Mouse (Mus musculus) c-Kit-positive CD71-positive TER-119-positive erythroid progenitor cells, embryonic 14.5 days (primary cell): Measurements from ENCODE around the gene Gm45713.
"Not testable (repeated sequence)": the region's sequence is repeated elsewhere in the genome, so short reads cannot be mapped to it uniquely, and the experiment has no call there.

Experiments
- DNase-seq: peaks from one replicate; pipeline ENCODE4 v3.0.0-alpha.2; 2013; ENCODE audit warnings: low spot score

Gene Gm45713

DNA sequence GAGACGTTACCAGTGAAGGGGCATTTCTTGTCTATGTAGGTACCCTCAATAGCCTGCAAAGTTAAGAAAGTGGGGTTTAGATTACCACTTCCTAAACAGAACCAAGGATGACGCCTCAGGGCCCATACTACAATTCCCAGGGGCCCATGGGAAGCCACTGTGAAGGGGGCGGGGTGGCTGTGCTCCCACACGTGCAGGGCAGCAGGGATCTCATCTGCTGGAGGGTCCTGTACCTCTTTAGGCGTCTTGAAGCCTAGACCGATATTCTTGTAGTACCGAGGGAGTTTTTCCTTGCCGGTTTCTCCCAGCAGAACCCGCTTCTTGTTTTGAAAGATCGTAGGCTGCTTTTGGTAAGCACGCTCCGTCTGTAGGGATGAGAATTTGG lies 12.9 kb downstream of the Gm45713 start:
- peak; percentile 45 for DNase-seq

DNA sequence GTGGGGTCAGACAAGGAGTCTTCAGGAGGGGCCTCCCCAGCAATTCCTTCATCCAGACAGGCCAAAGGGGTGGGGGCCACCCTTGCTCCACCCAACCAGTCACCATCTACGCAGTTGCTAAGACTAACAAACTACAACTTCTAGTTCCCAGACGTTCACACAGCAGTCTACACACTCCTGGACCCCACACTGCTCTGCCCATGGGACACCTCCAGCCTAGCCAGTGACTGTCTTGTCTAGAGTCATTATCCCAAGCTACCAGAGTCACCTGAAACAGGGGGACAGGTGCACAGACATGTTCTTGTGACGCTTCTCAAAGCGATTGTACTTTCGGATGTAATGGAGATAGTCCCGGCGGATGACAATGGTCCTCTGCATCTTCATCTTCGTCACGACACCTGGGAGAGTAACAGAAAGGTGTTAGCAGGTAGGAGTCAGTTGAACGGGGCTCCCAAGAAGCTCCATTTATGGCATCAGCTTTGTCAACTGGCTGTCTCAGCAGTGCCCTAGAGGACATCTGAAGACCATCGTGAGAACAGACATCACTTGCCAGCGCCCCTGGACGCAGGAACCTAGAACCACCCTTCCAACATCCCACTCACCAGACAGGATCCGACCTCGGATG lies 13.4 kb downstream of the Gm45713 start:
- no peak for DNase-seq

DNA sequence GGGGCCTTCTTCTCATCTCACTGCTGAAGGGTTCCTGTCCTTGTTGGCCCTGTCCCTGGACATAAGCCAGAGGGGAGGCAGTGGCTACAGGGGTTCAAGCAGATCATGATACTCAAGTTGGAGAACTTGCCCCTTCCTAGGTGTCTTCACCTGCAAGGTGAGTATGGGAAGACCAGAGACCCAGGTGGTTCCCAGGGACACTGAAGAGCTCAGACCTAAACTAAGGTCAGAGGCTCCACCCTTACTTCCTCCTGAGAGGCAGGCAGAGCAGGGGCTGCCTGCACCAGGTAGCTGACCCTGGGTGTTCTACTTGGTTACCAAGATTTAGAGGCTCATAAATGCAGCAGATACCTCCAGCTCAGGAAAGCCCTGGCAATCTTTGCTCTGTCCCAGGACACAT lies 14.1 kb downstream of the Gm45713 start:
- no peak for DNase-seq

DNA sequence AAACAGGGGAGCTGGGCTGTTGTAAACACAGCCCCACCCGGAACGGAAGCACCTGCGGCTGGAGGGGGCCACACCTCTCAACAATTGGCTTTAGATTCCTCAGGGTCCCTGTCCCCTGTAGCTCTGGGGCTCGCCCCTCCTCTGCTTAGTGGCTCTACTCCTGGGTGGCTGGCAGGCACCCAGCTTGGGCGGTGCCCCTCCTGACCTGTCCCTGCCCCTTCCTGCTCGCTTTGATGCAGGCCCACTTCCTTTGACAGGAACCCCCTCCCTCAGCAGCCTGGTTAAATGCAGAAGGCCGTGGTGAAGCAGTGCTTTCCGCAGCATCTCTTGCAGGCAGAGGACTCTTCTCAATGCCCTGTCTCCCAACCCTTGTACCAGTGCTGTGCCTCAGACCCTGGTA lies 14.6 kb downstream of the Gm45713 start:
- no peak for DNase-seq

DNA sequence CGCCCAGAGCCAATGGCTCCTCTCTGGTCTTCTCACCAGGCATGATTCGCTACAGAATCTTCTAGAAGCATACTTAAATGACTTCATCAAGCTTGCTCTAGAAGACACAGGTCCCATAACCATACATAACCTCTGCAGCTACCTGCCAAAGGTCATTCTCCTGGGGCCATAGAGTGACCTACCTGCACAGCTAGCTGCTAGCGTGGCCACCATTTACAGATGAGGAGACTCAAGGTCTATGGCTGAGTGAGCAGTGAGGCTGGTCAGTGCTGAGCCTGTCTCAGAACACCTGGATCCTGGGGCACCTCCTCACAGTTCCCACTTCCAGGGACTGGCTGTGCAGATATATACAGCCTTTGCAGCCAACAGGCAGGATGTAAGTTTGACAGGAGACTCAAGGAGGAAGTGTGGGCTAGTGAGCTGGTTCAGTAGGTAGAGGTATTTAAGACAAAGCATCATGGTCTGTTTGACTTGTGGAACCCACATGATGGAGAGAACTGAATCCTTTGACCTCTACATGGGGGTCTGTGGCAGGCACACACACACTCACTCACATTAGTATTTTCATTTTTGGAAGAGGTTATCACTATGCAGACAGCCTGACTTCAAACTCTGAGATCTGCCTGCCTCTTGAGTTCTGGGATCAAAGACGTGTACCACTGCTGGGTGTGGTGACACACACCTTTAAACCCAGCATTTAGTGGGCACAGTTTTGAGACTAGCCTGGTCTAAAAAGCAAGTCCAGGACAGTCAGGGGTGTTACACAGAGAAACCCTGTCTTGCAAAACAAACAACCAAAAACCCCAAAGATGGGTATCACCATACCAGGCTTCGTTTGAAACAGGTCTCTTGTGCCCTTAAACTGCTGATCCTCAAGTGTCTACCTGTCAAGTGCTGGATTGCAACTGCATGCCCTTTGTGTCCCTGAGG lies 16.0 kb downstream of the Gm45713 start:
- no peak for DNase-seq

DNA sequence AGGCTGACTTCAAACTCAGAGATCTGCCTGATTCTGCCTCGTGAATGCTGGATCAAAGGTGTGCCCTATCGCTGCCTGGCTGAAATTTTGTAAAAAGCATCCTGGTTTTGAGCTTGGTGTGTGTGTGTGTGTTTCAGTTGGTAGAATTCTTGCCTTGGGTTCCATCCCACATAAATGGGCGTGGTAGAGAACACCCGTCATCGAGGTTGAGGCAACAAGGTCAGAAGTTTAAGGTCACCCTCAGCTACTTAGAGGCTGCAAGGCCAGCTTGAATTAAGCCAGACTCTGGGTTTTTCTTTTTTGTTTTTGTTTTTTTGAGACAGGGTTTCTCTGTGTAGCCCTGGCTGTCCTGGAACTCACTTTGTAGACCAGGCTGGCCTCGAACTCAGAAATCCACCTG lies 17.7 kb downstream of the Gm45713 start:
- no peak for DNase-seq

DNA sequence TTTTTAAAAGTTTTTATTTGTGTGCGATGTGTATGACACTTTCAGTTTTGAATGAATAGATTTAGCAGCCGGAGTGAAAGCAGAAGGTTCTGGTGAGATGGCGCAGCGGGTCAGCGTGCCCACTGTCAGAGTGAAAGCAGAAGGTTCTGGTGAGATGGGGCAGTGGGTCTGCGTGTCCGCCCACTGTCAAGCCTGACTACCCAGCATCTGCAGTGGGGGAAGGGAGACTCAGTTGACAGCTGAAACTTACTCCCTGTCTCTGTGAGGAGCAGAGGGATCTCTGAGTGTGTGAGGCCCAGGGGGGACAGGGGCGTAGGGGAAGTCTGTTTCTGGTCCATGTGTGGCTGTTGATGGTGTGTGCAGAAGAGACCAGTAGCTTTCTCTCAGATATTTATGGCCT lies 18.5 kb downstream of the Gm45713 start:
- DNase-seq: no peak

DNA sequence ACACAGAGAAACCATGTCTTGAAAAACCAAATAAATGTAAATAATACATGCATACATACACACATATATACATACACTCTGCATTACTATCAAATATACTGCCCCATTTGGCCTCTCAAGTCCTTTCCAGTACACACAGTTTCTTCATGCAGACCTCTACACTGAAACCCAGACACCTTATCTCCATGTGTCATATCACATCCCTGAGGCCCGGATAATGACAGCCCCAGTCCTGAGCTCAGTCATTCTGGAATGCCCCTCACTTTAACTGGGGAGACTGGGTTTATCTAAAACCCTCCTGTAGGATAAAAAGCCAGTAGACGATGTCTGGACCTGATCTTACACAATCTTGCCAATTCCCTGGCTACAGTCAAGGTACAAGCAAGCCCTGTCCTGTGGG lies 22.6 kb downstream of the Gm45713 start:
- DNase-seq: peak; percentile 32

DNA sequence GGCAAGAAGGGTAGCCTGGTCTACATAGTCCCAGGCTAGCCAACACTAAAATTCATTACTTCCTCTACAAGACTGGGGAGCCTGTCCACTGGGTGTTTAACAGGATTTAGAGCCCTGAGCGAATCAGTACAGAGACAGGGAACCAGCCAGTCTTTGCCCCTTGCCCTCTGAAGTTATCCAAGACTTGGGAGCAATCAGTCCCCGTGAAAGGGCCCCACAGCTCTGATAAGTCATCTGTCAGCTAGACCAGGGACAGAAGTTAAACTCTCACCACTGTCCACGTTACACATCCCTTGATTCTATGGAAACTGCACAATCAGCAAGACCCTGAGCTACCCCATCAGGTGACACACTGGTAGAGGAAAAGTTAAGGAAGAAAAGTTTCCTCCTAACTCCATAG lies 23.5 kb downstream of the Gm45713 start:
- no peak for DNase-seq

DNA sequence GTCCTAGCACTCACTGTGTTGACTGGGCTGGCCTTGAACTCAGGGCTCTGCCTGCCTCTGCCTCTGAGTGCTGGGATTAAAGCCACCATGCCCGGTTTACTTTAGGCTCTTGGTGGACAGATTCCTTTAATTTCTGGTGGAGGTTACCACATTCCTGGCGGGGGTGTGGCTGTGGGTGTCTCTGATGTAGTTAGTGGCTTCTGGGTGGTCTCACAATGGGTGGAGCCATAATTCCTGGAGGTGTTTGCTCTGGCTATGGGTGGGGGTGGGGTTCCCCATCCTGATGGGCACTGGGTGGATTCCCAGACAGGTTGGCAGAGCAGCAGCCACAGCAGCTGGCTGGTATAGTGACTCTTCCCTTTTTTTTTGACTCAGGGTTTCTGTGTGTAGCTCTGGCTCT lies 24.1 kb downstream of the Gm45713 start:
- DNase-seq: no peak

DNA sequence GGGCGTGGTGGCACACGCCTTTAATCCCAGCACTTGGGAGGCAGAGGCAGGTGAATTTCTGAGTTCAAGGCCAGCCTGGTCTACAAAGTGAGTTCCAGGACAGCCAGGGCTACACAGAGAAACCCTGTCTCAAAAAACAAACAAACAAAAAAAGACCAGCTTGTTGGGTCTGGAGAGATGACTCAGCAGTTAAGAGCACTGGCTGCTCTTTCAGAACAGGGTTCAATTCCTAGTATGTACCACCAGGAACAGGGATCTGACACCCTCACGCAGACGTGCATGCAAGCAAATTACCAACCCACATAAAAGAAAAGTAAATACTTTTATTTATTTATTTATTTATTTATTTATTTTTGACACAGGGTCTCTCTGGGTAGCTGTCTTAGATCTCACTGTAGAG lies 25.9 kb downstream of the Gm45713 start:
- not testable (repeated sequence) for DNase-seq

DNA sequence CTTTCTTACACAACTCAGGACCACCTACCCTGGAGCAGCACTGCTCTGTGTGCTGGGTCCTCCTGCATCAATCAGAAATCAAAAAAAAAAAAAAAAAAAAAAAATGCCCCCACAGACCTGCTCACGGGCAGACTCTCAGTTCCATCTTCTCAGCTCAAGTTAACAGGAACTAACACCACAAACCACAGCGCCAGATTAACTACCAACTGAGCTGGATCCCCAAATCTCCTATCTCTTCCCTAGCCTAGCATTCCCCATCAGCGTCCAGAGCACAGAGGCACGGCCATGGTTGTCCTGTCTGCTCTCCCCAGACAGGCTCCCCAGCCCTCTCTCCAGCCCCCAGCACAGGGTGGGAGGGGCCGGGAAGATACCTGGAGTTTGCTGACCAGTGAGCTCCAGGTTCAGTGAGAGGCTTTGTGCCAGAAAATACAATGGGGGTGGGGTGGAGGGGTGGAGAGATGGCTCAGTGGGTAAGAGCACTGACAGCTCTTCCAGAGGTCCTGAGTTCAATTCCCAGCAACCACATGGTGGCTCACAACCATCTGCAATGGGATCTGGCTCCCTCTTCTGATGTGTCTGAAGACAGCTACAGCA lies 28.9 kb downstream of the Gm45713 start:
- DNase-seq: no peak

DNA sequence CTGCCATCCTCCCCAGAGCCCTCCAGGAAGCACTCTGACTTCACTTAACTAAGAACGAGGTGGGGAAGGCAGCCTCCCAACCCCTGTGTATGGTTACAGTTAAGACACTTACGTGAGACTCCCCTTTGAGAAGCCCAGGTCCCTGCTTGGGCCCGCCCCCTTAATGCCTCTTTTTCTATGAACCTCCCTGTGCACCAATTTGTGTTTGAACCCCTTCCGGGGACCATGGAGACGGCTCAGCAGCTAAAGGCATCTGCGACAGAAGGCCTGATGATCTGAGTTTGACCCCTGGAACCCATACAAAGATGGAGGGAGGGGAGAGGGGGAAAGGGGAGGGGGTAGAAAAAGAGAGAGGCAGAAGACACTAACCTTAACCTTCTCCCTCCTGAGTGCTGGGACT lies 29.6 kb downstream of the Gm45713 start:
- DNase-seq: no peak

DNA sequence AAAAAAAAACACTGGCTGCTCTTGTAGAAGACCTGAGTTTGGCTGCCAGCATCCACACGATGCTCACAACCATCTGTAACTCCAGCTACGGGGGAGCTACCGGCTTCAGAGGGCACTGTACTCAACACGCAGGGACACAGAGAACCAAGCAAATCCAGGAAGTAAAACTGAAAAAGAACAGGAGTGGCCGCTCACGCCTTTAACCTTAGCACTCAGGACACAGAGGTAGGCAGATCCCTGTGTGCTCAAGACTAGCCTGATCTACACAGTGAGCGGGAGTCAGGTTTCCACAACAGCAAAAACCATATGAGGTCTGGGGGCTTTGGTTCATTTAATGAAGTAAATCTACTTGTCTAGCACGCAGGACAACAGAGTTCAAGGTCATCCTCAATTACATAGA lies 30.5 kb downstream of the Gm45713 start:
- no peak for DNase-seq

DNA sequence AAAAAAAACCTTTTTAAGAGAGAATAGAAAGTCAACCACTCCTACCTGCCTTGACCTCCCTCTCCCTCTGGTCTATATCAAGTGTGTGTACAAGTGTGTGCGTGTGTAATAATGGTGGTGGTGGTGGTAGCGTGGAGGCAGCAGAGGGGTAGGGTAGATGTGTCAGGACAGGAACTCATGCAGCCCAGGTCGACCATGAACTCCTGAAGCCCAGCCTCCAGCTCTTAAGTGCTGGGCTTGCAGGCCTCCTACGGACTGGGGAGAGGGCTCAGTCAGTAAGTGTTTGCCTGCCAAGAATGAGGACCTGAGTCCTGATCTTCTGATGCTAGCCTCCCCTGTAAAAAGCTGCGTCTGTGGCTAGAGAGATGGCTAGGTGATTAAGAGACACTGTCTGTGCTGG lies 31.1 kb downstream of the Gm45713 start:
- DNase-seq: no peak

DNA sequence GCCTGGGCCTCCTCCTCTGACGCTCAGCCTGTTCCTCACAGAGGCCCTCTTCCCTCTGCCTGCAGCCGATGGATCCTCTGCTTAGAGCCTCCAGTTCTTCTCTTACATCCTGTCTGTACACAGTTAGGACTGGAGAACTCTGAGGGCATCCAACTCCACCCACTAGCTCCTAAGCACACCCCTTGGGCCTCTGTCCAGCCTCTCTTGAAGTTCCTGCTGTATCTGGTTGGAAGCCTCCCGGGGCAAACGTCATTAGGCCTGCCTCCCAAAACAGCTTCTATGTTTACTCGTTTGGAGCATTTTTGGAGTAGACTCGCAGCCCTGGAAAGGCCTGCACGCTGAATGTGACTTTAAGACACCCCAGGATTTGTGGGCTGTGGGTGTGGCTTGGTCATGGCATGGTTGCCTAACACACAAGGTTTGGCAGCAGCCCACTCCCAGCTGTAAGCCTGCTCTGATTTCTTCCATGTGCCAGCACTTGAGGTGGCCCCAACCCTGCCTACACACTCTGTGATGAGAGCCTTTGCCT lies 32.3 kb downstream of the Gm45713 start, which contains the start of gene Fcgrt:
Gene Fcgrt, minus strand, starts transcription at position 200 of the 529 bp plus-strand sequence.
- no peak for DNase-seq

DNA sequence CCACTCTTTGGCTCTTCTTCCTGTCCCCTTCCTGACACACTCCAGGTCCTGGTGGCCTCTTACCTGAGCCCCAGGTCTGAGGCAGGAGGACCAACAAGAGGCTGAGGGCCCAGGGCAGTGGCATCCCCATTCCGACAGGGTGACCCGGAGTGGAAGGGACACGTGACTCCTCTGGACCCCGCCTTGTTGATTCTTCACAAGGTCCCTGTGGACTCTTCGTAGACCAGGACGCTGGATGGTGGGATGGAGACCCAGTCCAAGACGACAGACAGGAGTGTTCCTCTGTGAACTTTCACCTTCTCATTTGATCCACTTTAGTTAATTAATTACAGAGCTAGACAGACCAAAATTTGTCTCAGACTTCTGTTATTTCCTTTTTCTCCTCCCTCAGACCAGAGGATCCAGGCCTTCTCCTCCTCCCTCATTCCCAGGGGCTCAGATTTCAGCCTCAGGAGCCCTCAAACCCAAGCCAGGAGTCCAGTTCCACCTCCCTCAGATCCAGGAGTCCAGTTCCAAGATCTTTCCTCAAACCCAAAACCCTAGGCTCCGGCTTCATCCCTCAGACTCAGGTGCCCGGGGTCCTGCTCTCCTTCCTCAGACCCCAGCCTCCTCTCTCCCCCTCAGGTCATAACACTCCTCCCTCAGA lies 33.0 kb downstream of the Gm45713 start:
- DNase-seq: no peak

DNA sequence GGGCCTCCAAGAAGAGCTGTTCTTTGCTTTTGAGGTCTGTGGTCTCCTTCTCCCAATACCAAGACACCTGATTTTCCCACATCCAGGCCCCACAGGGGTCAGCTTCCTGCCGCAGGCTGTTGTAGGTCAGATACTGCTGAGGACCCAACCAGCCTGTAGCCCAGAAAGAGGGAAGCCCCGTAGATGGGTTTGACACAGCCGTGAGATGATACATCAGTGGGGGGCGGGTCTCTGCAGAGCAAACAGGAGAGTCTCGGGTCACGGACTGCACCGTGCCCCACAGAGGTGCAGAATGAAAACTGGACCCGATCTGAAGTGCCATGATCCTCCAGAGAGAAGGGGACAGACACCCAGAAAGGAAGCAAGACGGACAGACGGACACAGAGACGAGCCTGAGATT lies 33.6 kb downstream of the Gm45713 start:
- DNase-seq: no peak

DNA sequence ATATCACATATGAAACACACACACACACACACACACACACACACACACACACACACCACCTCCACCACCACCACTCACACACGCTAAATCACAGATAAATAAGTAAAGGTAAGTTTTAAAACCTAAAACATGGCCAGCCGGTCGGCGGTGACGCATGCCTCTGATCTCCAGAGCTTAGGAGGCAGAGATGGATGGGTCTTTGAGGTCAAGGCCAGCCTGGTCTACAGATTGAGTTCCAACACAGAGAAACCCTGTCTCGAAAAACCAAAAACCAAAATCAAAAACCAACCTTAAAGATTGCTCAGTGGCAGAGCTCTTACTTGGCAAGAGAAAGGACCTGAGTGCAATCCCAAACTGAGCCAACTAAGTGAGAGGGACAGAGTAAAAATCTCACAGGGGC lies 36.0 kb downstream of the Gm45713 start:
- DNase-seq: no peak

DNA sequence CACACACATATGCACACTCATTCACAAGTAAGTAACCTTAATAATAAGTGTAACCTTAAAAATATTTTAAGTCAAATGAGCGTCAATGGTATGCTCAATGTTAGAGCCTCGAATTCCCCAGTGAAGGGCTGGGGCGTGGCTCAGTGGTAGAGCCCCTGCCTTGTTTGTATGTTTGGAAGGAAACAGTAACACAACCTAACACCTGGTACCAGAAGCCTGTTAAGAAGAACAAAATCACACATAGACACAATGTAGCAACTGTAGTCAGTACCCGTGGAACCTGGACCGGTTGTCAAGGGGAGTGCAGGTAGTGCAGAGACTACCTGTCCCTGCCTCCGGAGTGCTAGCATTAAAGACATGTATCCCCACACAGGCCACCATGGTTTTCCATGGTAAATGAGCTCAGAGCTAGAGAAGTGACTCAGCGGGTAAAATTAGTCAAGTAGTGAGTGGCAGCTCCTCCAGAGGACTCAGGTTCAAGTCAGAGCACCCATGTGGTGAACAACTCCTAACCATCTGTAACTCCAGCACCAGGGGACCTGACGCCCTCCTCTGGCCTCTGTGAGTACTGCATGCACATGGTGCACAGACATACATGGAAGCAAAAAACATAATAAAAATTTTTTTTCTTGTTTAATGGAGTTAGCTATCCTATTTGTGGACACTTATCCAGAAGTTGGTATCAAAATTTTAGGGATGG lies 37.3 kb downstream of the Gm45713 start:
- no peak for DNase-seq

DNA sequence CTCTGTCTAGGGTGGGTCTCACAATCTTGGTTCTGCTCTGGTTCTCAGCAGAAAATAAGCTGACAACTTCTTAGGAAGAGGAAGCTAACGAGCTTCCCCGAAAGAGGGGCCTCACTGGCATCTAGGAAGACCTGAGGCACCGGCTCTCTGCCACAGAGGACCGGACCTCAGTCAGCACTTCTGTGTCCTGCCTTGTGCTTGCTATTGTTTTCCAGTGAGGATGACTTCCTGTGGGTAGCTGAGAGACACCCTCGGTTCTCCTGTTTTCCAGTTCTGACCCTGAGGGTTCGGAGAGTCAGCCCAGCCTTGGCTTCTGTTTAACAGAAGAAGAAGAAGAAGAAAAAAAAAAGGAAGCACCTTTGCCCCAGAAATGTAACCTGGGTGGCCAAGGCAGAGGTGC lies 38.6 kb downstream of the Gm45713 start:
- DNase-seq: no peak

DNA sequence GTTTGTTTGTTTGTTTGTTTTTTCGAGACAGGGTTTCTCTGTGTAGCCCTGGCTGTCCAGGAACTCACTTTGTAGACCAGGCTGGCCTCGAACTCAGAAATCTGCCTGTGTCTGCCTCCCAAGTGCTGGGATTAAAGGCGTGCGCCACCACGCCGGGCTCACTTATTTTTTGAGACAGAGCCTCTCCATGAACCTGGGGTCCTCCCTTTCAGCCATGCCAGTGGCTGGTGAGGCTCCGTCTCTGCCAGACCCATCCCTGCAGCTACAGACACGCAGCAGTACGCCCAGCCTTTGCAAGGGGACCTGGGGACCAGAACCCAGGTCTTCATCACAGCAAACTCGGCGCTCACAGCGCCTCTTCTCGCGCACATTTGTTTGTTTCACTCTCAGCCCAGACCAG lies 40.1 kb downstream of the Gm45713 start:
- not testable (repeated sequence) for DNase-seq
